Mouse (Mus musculus) midbrain, embryonic 13.5 days (tissue): ENCODE data around the gene 0610009B22Rik. TPM values are rescaled to one million over a fixed set of nuclear protein-coding genes. Genes with fewer than 3 reads are reported as not detected.

Experiments
- ATAC-seq: fragments of 200-750 bp; cut with Nextera tagmentation; 2 replicates; pipeline ENCODE4 v1.8.0; 2017; ENCODE audit warnings: mild to moderate bottlenecking, moderate TSS enrichment, moderate library complexity
- H3K27ac ChIP-seq: fragments of 300-500 bp; sonication (generic); 2 replicates; pipeline ENCODE4 v1.5.1; 2015; ENCODE audit warnings: inconsistent platforms, mild to moderate bottlenecking, moderate library complexity
- H3K27me3 ChIP-seq: fragments of 300-500 bp; sonication (generic); 2 replicates; pipeline ENCODE4 v1.6.1; 2015; ENCODE audit warnings: mild to moderate bottlenecking, inconsistent platforms
- H3K36me3 ChIP-seq: fragments of 300-500 bp; sonication (generic); 2 replicates; pipeline ENCODE4 v1.6.1; 2015; ENCODE audit warnings: mild to moderate bottlenecking, inconsistent platforms
- H3K4me1 ChIP-seq: fragments of 300-500 bp; sonication (generic); replicated peaks from 2 replicates; pipeline ENCODE4 v1.6.1; 2015; ENCODE audit warnings: inconsistent platforms
- H3K4me2 ChIP-seq: fragments of 300-500 bp; sonication (generic); replicated peaks from 2 replicates; pipeline ENCODE4 v1.6.1; 2015; ENCODE audit warnings: moderate library complexity, mild to moderate bottlenecking, inconsistent platforms
- H3K4me3 ChIP-seq: fragments of 300-500 bp; sonication (generic); replicated peaks from 2 replicates; pipeline ENCODE4 v1.5.1; 2015; ENCODE audit warnings: mild to moderate bottlenecking, inconsistent platforms
- H3K9ac ChIP-seq: fragments of 300-500 bp; sonication (generic); replicated peaks from 2 replicates; pipeline ENCODE4 v1.6.1; 2015; ENCODE audit warnings: mild to moderate bottlenecking, inconsistent platforms
- H3K9me3 ChIP-seq: fragments of 300-500 bp; sonication (generic); 2 replicates; pipeline ENCODE4 v1.6.1; 2016; ENCODE audit warnings: mild to moderate bottlenecking, inconsistent platforms
- whole genome bisulfite sequencing: fragments of 180-500 bp; shearing (Covaris S2); methylation state at CpG from one replicate; pipeline ENCODE4 v1.1.7; 2015; 5-methylcytosine and 5-hydroxymethylcytosine counted together
- polyA plus RNA-seq: library from polyadenylated mRNA; unstranded; fragments of >200 nt; fragmentation: Nextera tagmentation; extraction: Ambion mirVana; gene quantifications from 2 replicates; pipeline ENCODE4 v1.2.1, GENCODE M21; 2015

Gene 0610009B22Rik
- polyA plus RNA-seq, 1 experiment from 2014 or later, result 115 TPM

DNA sequence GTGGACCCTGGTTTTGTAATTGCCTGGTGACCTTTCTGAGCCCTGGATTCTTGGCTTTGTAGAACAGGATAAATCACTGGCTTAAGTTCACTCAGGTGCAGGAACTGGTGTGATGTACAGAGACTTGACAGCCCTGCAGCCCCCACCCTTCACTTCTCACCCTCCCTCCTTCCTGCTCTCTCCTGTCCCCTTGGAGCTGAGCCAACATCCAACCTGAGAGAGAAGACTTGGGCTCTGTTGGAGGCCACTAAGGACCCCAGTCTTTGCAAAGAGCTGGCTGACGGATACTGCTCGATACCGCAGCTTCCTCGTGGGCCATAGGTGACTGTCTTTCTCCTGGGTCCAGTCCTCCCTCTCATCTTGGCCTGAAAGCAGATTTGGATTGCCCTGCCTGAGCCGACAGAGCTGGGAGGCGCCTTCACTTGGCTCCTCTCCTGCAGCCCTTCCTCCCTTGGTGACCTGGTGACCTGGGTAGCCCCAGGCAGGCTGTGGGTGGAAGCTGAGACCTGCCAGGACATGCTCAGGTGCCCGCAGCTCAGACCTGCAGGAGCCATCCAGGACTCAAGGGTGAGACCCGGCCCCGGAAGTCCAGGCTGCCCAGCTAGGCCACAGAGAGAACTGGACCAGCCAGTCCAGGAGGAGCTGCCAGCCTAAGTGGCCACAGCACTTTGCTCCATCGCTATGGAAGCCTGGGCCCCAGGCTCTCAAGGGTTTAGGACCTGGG, 31.7 kb downstream of the 0610009B22Rik start:
- H3K9me3 ChIP-seq, result no peaks in the 10 kb centered on the region
- 85% methylated on average over 10 of the region's 10 CpGs for WGBS
- H3K4me2 ChIP-seq, result no peak overlapping the region
- no peak for ATAC-seq
- no peaks in the 10 kb centered on the region; the same call in 1 of the 2 replicates for H3K27me3 ChIP-seq
- H3K4me3 ChIP-seq, result no peak overlapping the region
- no peak overlapping the region for H3K27ac ChIP-seq
- no peaks in the 10 kb centered on the region for H3K36me3 ChIP-seq
- H3K4me1 ChIP-seq, result no peaks in the 10 kb centered on the region
- no peak overlapping the region for H3K9ac ChIP-seq

DNA sequence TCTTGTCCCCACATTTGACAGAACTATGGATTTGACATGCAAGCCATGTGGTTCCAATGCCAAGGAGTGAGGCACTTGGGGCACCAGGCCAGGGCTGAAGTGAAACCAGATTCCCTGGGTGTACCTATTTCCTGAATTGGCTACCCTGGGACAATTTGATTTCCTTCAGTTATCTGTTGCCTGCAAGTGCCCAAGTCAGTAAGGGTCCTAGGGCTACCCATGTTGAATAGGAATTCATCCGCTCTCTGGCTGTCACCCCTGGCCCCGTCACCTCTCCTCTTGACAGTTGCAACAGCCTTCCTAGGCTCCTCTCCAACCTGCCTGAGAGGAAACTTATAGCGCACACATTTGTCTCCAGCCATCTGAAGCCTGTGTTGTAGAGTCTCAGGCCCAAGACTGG, 33.8 kb downstream of the 0610009B22Rik start:
- Histone ChIP-seq H3K27ac (no peak overlapping the region), H3K27me3 (peaks cover 13% of the 10 kb centered on the region), H3K9me3 (no peaks in the 10 kb centered on the region), H3K4me3 (no peak overlapping the region), H3K9ac (no peak overlapping the region), H3K36me3 (no peaks in the 10 kb centered on the region), H3K4me2 (no peak overlapping the region), H3K4me1 (peaks cover 13% of the 10 kb centered on the region)
- no peak for ATAC-seq
- 87% methylated on average over 3 of the region's 3 CpGs for WGBS

DNA sequence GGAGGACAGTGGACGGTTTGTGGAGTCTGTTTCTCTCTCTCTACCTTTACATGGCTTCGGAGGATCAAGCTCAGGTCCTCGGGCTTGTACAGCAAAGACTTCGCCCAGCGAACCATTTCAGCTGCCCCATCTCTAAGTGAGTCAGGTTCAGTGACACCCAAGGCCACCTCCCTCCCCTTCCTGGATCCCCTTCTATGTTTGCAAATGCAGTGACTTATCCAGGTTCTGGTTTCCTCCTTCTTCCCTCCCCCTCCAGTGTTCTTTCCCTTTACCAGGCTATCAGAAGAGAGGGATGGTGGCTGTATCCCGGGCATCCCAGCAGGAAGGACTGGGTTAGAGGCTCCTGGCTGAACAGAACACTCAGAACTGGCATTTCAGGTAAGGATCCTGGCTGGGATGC, 34.9 kb downstream of the 0610009B22Rik start:
- no peak overlapping the region for H3K4me2 ChIP-seq
- H3K36me3 ChIP-seq, result no peaks in the 10 kb centered on the region
- H3K27ac ChIP-seq, result no peak overlapping the region
- WGBS, result 86% methylated on average over 6 of the region's 6 CpGs
- H3K27me3 ChIP-seq, result peaks cover 24% of the 10 kb centered on the region
- H3K4me3 ChIP-seq, result no peak overlapping the region
- H3K9ac ChIP-seq, result no peak overlapping the region
- no peak for ATAC-seq
- no peaks in the 10 kb centered on the region for H3K9me3 ChIP-seq
- peaks cover 24% of the 10 kb centered on the region for H3K4me1 ChIP-seq

DNA sequence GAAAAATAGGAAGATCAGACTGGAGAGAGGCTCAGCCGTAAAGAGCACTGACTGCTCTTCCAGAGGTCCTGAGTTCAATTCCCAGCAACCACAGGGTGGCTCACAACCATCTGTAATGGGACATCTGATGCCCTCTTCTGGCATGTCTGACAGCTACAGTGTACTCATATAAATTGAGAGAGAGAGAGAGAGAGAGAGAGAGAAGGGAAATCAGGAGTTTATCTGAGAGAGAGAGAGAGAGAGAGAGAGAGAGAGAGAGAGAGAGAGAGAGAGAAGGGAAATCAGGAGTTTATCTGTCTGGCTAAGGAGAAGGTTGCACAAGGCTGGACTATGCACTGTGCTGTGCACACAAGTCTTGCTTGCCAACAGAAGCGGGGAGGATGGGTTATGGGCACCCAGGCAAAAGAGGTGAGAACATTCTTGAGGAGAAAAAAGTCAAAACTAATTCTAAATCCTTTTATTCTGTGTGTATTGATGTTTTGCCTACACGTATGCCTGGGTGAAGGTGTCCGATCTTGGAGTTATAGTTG, 35.7 kb downstream of the 0610009B22Rik start:
- Histone ChIP-seq H3K9ac (no peak overlapping the region), H3K36me3 (no peaks in the 10 kb centered on the region), H3K4me2 (no peak overlapping the region), H3K27ac (no peak overlapping the region), H3K4me3 (no peak overlapping the region), H3K9me3 (no peaks in the 10 kb centered on the region), H3K27me3 (peaks cover 24% of the 10 kb centered on the region), H3K4me1 (peaks cover 31% of the 10 kb centered on the region)
- WGBS, result 94% methylated on average over 4 of the region's 4 CpGs
- ATAC-seq, result no peak

DNA sequence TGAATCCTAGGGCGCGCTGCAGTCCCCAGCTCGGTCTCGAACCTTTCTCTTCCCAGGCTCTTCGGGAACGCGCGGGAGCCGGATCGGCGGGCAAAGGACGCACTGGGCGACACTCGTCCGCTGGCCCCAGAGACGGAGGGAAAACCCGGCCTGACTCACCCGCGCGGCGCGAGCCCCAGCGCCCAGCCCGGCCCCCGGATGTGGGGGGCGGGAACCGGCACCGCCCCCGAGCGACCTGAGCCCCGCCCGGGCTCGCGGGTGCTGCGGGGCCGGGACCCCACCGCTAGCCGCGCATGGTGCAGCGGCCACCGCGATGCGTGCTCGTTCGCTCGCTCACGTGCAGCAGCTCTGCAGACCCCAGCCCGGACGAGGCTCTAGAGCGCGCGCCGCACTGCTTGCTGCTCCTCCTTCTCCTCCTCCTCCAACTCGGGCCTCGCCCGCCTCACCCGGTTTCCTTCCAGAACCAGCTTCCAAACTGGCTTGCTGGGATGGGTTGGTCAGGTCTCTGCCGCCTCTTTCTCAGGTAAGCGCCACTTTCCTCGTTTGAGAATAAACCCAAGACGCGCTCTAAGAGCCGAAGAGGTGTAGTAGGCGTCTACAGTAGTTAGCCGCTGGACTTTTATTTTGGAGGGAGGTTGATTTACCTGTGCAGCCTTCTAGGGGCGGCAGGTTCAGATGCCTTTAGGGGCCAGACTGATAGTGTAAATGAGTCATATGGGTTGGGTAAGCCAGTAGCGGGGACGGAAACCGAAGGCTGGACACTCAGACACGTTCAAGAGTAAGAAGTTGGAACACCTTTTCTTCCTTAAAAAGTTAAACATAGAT, 37.8 kb downstream of the 0610009B22Rik start, which contains the start of the genes N4bp3 and D930048N14Rik:
TSS of gene N4bp3 (minus strand) at position 152 of the 825 bp plus-strand sequence.
TSS of gene D930048N14Rik (plus strand) at position 264 of the 825 bp plus-strand sequence.
- H3K27me3 ChIP-seq, result peaks cover 24% of the 10 kb centered on the region
- H3K9me3 ChIP-seq, result no peaks in the 10 kb centered on the region
- no peak within 1 kb of the TSS for H3K27ac ChIP-seq
- peak within 1 kb of the TSS; percentile 58 for H3K4me3 ChIP-seq
- H3K4me1 ChIP-seq, result peaks cover 31% of the 10 kb centered on the region
- ATAC-seq, result peak; percentile 78
- no peaks in the 10 kb centered on the region for H3K36me3 ChIP-seq
- H3K9ac ChIP-seq, result peak within 1 kb of the TSS; percentile 67
- under 1% methylated on average over 70 of the region's 70 CpGs for WGBS
- peak within 1 kb of the TSS; percentile 90 for H3K4me2 ChIP-seq

DNA sequence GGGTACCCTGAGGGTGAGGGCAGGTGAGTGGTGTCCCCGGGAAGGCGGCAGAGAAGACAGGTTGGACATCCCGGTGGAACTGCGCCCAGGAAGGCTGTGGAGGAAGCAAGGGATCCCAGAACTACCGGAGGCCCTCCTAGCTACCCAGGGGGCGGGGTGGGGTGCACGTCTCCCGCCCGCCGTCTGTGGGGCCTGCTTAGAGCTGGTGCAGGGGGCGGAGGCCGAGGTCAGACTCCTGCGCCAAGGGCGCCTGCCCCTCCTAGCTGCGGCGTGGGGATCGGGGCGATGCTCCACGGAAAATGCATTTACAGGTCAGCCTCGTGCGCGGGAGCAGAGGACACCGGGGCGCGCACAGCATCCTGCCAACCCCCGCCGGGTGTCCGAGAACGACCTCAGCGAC, 38.4 kb downstream of the 0610009B22Rik start:
- Histone ChIP-seq H3K9me3 (no peaks in the 10 kb centered on the region), H3K27me3 (peaks cover 24% of the 10 kb centered on the region), H3K4me1 (peaks cover 31% of the 10 kb centered on the region), H3K4me3 (peak overlapping the region; percentile 58), H3K4me2 (peak overlapping the region; percentile 90), H3K36me3 (no peaks in the 10 kb centered on the region), H3K27ac (no peak overlapping the region), H3K9ac (peak overlapping the region; percentile 67)
- WGBS, result 1% methylated on average over 30 of the region's 30 CpGs
- ATAC-seq, result no peak

DNA sequence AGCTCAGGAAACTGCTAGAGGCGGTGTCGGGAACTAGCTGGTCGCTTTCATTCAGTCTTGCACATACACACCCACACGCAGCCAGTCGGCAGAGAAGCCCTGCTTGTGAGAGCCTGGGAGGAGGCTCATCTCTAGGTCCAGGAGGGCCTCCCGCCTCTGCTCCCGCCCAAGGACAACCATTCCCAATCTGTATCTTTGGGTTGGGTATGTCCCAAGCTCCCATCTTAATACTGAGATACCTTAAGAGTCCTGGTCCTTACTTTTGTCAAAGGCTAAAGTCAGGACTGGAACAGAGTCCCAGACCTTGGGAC, 38.8 kb downstream of the 0610009B22Rik start:
- H3K4me3 ChIP-seq, result peak overlapping the region; percentile 58
- ATAC-seq, result no peak
- H3K9me3 ChIP-seq, result no peaks in the 10 kb centered on the region
- H3K9ac ChIP-seq, result peak overlapping the region; percentile 67; the same call in 1 of the 2 replicates
- H3K4me2 ChIP-seq, result peak overlapping the region; percentile 90
- peaks cover 31% of the 10 kb centered on the region for H3K4me1 ChIP-seq
- H3K27ac ChIP-seq, result no peak overlapping the region
- no peaks in the 10 kb centered on the region for H3K36me3 ChIP-seq
- peaks cover 24% of the 10 kb centered on the region for H3K27me3 ChIP-seq
- 5% methylated on average over 7 of the region's 7 CpGs for WGBS

DNA sequence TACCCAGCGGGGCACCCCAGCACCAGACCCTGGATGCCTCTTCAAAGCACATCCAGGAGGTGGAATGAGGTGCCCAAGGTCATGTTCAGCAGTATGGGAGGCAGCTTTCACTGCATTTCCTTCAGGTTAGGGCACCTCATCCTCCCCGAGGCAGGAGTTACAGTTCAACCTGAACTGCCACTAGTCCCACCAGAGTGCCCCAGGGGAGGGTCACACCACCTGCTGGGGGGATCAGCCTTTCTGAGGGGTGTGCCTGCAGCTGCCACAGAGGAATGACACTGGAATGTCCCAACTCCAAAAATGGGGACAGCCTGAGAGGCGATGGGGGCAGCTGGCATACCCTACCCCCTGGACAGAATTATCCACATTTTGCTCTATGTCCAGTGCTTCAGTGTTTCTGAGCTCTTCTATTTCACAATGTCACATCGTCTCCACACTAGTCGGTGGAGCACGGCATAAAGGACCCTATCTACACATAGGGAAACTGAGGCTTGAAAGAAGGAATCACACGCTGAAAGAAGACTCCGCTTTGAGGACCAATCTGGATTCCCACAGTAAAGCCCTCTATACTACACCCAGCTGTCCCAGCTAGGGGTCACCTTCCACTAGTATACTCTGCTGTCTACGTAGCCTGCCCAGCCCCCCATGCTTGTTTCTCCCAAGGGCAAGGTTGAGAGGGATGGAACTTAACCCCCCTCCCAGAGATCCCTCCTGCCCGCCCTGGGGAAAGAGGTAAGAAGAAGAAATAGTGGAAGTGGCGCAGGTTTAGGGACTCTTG, 39.4 kb downstream of the 0610009B22Rik start:
- no peaks in the 10 kb centered on the region for H3K9me3 ChIP-seq
- peak overlapping the region; percentile 90 for H3K4me2 ChIP-seq
- peaks cover 31% of the 10 kb centered on the region for H3K4me1 ChIP-seq
- H3K27ac ChIP-seq, result no peak overlapping the region; the same call in 1 of the 2 replicates
- ATAC-seq, result peak; percentile 22; the same call in 1 of the 2 replicates
- 20% methylated on average over 11 of the region's 11 CpGs for WGBS
- no peaks in the 10 kb centered on the region for H3K36me3 ChIP-seq
- H3K9ac ChIP-seq, result peak overlapping the region; percentile 67; the same call in 1 of the 2 replicates
- H3K27me3 ChIP-seq, result peaks cover 24% of the 10 kb centered on the region
- peak overlapping the region; percentile 58 for H3K4me3 ChIP-seq

DNA sequence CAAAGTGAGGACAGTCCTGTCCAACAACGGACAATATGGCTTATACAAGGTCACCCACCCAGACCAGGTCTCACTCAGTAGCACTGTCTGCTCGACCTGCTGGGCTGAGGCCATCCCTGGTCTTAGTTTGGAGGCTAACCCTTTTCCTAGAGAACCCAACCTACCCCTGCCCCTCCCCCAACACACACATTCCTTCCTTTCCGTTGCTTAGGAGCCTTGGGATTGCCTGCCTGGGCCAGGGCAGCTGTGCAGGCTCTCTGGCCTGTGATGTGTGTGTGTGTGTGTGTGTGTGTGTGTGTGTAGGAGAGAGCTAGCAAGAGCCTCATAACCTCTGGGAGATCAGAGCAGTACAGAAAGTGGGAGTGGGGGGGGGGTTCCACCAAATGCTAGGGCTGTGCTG, 40.1 kb downstream of the 0610009B22Rik start:
- 4% methylated on average over 3 of the region's 3 CpGs for WGBS
- Histone ChIP-seq H3K9me3 (no peaks in the 10 kb centered on the region), H3K9ac (no peak overlapping the region), H3K4me3 (no peak overlapping the region), H3K27ac (no peak overlapping the region; the same call in 1 of the 2 replicates), H3K27me3 (peaks cover 24% of the 10 kb centered on the region), H3K4me1 (peaks cover 31% of the 10 kb centered on the region), H3K36me3 (no peaks in the 10 kb centered on the region), H3K4me2 (peak overlapping the region; percentile 9; the same call in 1 of the 2 replicates)
- ATAC-seq, result peak; percentile 40

DNA sequence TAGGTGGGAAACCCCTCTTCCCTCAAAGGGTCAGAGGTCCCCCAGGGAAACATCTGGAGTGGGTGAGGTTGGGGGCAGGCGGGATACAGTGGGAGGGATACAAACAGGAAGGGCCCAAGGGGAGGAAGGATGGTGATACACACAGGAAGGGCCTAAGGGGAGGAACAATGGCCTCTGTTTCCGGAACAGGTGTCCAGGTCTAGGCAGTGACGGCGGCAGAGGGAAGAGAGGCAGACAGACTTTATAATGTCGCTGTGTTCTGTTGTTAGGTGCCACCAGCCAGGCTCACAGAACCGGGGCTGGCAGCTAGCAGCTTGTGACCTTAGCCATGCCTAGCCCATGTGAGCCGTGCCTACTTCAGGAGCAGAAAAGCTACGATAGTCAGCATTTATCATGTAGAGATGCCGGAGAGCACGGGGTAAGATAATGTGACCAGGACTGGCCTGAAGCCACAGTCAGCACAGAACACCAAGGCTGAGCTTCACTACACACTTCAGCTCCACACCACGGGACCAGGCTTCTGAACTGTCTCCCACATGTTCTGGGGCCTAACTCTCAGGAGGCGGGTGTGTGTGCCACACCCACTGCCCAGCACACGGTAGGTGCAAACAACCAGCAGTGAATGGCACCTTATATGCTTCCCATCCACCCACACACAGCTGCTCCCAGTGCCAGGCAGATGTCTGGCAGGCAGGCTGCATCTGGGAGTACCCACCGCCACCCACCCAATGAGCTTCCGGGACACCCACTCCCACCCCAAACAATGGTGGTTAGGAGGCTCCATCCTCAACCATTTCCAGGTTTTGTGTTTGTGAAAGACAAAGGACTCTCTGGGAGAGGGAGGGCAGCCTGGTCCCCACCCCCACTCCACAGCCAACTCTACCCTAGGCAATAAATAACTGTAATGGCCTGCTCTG, 41.7 kb downstream of the 0610009B22Rik start:
- no peak for ATAC-seq
- no peak overlapping the region for H3K9ac ChIP-seq
- H3K27ac ChIP-seq, result 0 out of 2 replicates have a peak overlapping the region, but pooled peaks have one; percentile 26
- H3K4me1 ChIP-seq, result peaks cover 31% of the 10 kb centered on the region
- H3K4me3 ChIP-seq, result no peak overlapping the region
- H3K36me3 ChIP-seq, result no peaks in the 10 kb centered on the region
- H3K9me3 ChIP-seq, result no peaks in the 10 kb centered on the region
- peaks cover 24% of the 10 kb centered on the region for H3K27me3 ChIP-seq
- no peak overlapping the region for H3K4me2 ChIP-seq
- 81% methylated on average over 15 of the region's 15 CpGs for WGBS

DNA sequence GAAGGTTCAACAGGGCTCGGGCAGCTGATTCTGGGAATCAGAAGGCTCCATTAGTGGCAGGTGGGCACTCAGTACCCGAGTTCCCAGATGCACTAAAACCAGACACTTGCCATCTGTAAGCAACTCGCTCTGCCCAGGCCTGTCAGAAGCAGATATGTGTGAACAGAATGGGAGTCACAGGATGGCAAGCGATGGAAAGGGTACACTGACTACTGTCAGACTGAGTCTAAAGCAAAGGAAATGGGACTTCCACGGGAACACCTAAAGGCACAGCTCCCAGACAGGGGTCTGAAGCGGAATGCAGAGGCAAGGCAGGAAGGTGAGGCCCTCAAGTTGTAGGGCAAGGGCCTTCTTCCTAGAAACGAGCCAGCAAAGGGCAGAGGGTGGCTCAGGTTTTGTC, 42.4 kb downstream of the 0610009B22Rik start:
- H3K9me3 ChIP-seq, result no peaks in the 10 kb centered on the region
- H3K36me3 ChIP-seq, result no peaks in the 10 kb centered on the region
- H3K27me3 ChIP-seq, result peaks cover 22% of the 10 kb centered on the region
- no peak overlapping the region for H3K27ac ChIP-seq
- H3K4me3 ChIP-seq, result no peak overlapping the region
- ATAC-seq, result no peak
- no peak overlapping the region for H3K4me2 ChIP-seq
- H3K9ac ChIP-seq, result no peak overlapping the region
- 88% methylated on average over 7 of the region's 7 CpGs for WGBS
- peaks cover 31% of the 10 kb centered on the region for H3K4me1 ChIP-seq
